In the genomic region with DNA sequence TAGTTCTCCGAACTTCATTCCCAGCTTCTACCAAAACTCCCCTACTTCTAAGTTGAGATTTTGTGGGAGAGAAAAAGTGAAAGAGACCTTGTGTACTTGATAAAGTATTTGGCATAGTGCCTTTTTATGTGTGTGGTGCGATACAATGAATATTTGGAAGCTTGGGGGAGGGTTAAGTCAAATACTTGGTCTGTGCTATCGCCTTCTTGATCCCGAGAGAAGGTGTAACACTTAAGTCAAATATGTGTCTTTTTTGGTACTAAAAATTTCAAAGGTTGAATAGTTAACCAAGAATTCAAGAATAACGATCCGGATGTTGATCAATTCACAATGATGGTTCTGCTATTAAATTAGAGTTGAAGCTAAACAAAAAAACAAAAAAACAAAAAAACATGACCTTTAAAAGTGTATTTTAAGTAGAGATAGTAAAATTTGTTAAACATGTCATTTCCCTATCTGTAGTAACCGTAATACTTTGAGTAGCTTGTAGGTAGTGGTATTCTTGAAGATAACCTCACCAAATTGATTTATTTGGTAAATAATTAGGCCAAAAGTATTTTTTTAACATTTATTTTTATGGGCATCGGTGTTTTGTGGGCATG, we compare ENCODE assay signal across 9 mouse cellular contexts. TPM values are rescaled to one million over a fixed set of nuclear protein-coding genes. Genes with fewer than 3 reads are reported as not detected.
DNase-seq lines count a peak whose midpoint lies in the region; ATAC-seq and TF ChIP-seq lines count a peak whose summit lies in the region.
"Had no signal": no experiment of that assay in that cellular context is flagged by ENCODE, and none has a peak within 500 bp of the region (broad histone marks: within the 10 kb centered on the region; RNA-seq: fewer than 3 reads in every experiment).

No protein-coding gene starts in this region.

- H3K36me3 ChIP-seq in erythroblast, embryonic 14.5 days (ENCODE audit: control insufficient read depth), result peaks cover 23% of the 10 kb centered on the region
- H3K36me3 ChIP-seq in spleen, adult 2 months (ENCODE audit: control insufficient read depth, insufficient read depth, low read length), result no peaks in the 10 kb centered on the region
- H3K36me3 ChIP-seq in liver, embryonic 12.5 days, result peaks cover 34% of the 10 kb centered on the region
- H3K36me3 ChIP-seq in stomach, embryonic 16.5 days (ENCODE audit: control insufficient read depth, insufficient read depth, low read length), result no peaks in the 10 kb centered on the region

- H3K27me3 ChIP-seq in erythroblast, embryonic 14.5 days (ENCODE audit: control insufficient read depth), result no peaks in the 10 kb centered on the region
- H3K27me3 ChIP-seq in spleen, adult 2 months (ENCODE audit: control insufficient read depth, insufficient read depth, low read length), result no peaks in the 10 kb centered on the region
- no peaks in the 10 kb centered on the region for H3K27me3 ChIP-seq in liver, embryonic 12.5 days (replicated peaks)
- no peaks in the 10 kb centered on the region for H3K27me3 ChIP-seq in stomach, embryonic 16.5 days (ENCODE audit: control insufficient read depth, insufficient read depth, low read length)

- 29% methylated on average over 8 of the region's 8 CpGs for WGBS in spleen, adult 2 months
- 20% methylated on average over 8 of the region's 8 CpGs for WGBS in liver, embryonic 12.5 days (ENCODE audit: insufficient replicate concordance)
- WGBS in stomach, embryonic 16.5 days, result 24% methylated on average over 8 of the region's 8 CpGs

- no peak overlapping the region for H3K27ac ChIP-seq in spleen, adult 2 months (ENCODE audit: insufficient read depth, low read length)
- peak overlapping the region; percentile 96 for H3K27ac ChIP-seq in liver, embryonic 12.5 days
- peak overlapping the region; percentile 99 for H3K27ac ChIP-seq in stomach, embryonic 16.5 days (ENCODE audit: low read length)

- peak overlapping the region; percentile 77 for H3K4me3 ChIP-seq in erythroblast, embryonic 14.5 days (replicated peaks)
- peak overlapping the region; percentile 75 for H3K4me3 ChIP-seq in spleen, adult 2 months (ENCODE audit: extremely low read depth, insufficient read depth, insufficient read length)
- peak overlapping the region; percentile 84 for H3K4me3 ChIP-seq in liver, embryonic 12.5 days
- H3K4me3 ChIP-seq in stomach, embryonic 16.5 days (replicated peaks; ENCODE audit: low read length), result peak overlapping the region; percentile 90

- no peak for DNase-seq in spleen, adult 2 months (ENCODE audit: low read depth in 1 of 2, low spot score in 2 of 2)
- no peak for DNase-seq in spleen, postnatal 36 days (ENCODE audit: low spot score in 2 of 2)
- DNase-seq in gastrocnemius, postnatal 10 days, result no peak
- no peak for DNase-seq in left cerebral cortex, postnatal 36 days (ENCODE audit: low spot score in 2 of 2)

- no peak for ATAC-seq in erythroblast, adult 5-6 weeks (replicated peaks; ENCODE audit: low FRiP score, poor library complexity, severe bottlenecking)
- no peak for ATAC-seq in liver, embryonic 12.5 days
- ATAC-seq in stomach, embryonic 16.5 days (ENCODE audit: insufficient read depth, low FRiP score), result no peak

- peak overlapping the region; percentile 90 for H3K9ac ChIP-seq in liver, embryonic 12.5 days
- H3K9ac ChIP-seq in stomach, embryonic 16.5 days (ENCODE audit: low read length), result peak overlapping the region; percentile 87

- no peak for TF ChIP-seq CTCF in spleen, adult 2 months (IDR thresholded peaks at IDR 0.05; ENCODE audit: extremely low read depth, insufficient read depth, insufficient read length, insufficient replicate concordance)

- no peaks in the 10 kb centered on the region for H3K9me3 ChIP-seq in erythroblast, embryonic 14.5 days (ENCODE audit: control insufficient read depth, low read length)
- no peaks in the 10 kb centered on the region for H3K9me3 ChIP-seq in liver, embryonic 12.5 days (replicated peaks)
- H3K9me3 ChIP-seq in stomach, embryonic 16.5 days (replicated peaks; ENCODE audit: control insufficient read depth, low read length), result no peaks in the 10 kb centered on the region

- peak overlapping the region; percentile 85 for H3K4me2 ChIP-seq in liver, embryonic 12.5 days
- peak overlapping the region; percentile 67 for H3K4me2 ChIP-seq in stomach, embryonic 16.5 days (ENCODE audit: low read depth, low read length)

- TF ChIP-seq POLR2A in spleen, adult 2 months (IDR thresholded peaks at IDR 0.05; ENCODE audit: low read depth, low read length), result no peak

- intact Hi-C loops in left cerebral cortex, postnatal 36 days (cut with DNase I), result loop anchor here (5.0 to 10.0 kb wide), 3 partner anchors 90 to 942 kb away; a partner anchor contains a TSS

- H3K4me1 ChIP-seq in erythroblast, embryonic 14.5 days (ENCODE audit: control insufficient read depth), result peaks cover 47% of the 10 kb centered on the region
- H3K4me1 ChIP-seq in spleen, adult 2 months (ENCODE audit: control insufficient read depth, insufficient read depth, insufficient read length), result no peaks in the 10 kb centered on the region
- H3K4me1 ChIP-seq in liver, embryonic 12.5 days, result peaks cover 38% of the 10 kb centered on the region
- peaks cover 17% of the 10 kb centered on the region for H3K4me1 ChIP-seq in stomach, embryonic 16.5 days (ENCODE audit: control insufficient read depth, insufficient read depth, low read length)

RNA-seq across cellular contexts. Expression of a gene that starts 1.0 kb away (rescaled TPM):
- 0.13 and 0.17 TPM in 2 replicates for polyA plus RNA-seq in erythroblast, embryonic 14.5 days (2012)
- total RNA-seq in erythroblast, adult 5-6 weeks (2015; ENCODE audit: low replicate concordance), result 4.8 and 21.3 TPM in 2 replicates
- 2.6 and 10.6 TPM in 2 replicates for total RNA-seq in erythroblast, adult 5-6 weeks (2017; ENCODE audit: low replicate concordance)
- 2.4 and 2.6 TPM in 2 replicates for polyA plus RNA-seq in spleen, adult 2 months (2012; rRNA removed)
- 73.2 and 79.9 TPM in 2 replicates for polyA plus RNA-seq in liver, embryonic 12.5 days (2016; fragmentation: Nextera tagmentation; extraction: Ambion mirVana)
- 82.1 and 83.8 TPM in 2 replicates for polyA plus RNA-seq in stomach, embryonic 16.5 days (2015; fragmentation: Nextera tagmentation; extraction: Ambion mirVana)
- 10 to 100 TPM; 36.4 to 42.3 TPM for total RNA-seq in gastrocnemius, postnatal 10 days (2021)
- 10 to 100 TPM; 19.4 to 19.8 TPM for total RNA-seq in left cerebral cortex, postnatal 36 days (2021)

RNA-seq across cellular contexts. Expression of a gene that starts 1.1 kb away (rescaled TPM):
- 5.7 and 7.9 TPM in 2 replicates for polyA plus RNA-seq in erythroblast, embryonic 14.5 days (2012)
- total RNA-seq in erythroblast, adult 5-6 weeks (2015; ENCODE audit: low replicate concordance), result 13.0 and 31.1 TPM in 2 replicates
- 8.1 and 37.1 TPM in 2 replicates for total RNA-seq in erythroblast, adult 5-6 weeks (2017; ENCODE audit: low replicate concordance)
- 13.6 and 15.2 TPM in 2 replicates for polyA plus RNA-seq in spleen, adult 2 months (2012; rRNA removed)
- polyA plus RNA-seq in liver, embryonic 12.5 days (2016; fragmentation: Nextera tagmentation; extraction: Ambion mirVana), result 242 and 259 TPM in 2 replicates
- 494 and 500 TPM in 2 replicates for polyA plus RNA-seq in stomach, embryonic 16.5 days (2015; fragmentation: Nextera tagmentation; extraction: Ambion mirVana)
- total RNA-seq in gastrocnemius, postnatal 10 days (2021), result 100 to 1,000 TPM; 130 to 134 TPM
- total RNA-seq in left cerebral cortex, postnatal 36 days (2021), result 10 to 100 TPM; 64.6 to 65.8 TPM

RNA-seq across cellular contexts. Expression of a gene that starts 31.5 kb away (rescaled TPM):
- 0.02 and 0.03 TPM in 2 replicates for polyA plus RNA-seq in erythroblast, embryonic 14.5 days (2012)
- 1.7 and 8.6 TPM in 2 replicates for total RNA-seq in erythroblast, adult 5-6 weeks (2015; ENCODE audit: low replicate concordance)
- total RNA-seq in erythroblast, adult 5-6 weeks (2017; ENCODE audit: low replicate concordance), result 2.6 and 3.7 TPM in 2 replicates
- 1.7 TPM in 2 replicates for polyA plus RNA-seq in spleen, adult 2 months (2012; rRNA removed)
- polyA plus RNA-seq in liver, embryonic 12.5 days (2016; fragmentation: Nextera tagmentation; extraction: Ambion mirVana), result 3.6 and 4.0 TPM in 2 replicates
- 7.1 and 8.0 TPM in 2 replicates for polyA plus RNA-seq in stomach, embryonic 16.5 days (2015; fragmentation: Nextera tagmentation; extraction: Ambion mirVana)
- 1 to 10 TPM; 3.1 to 4.4 TPM for total RNA-seq in gastrocnemius, postnatal 10 days (2021)
- total RNA-seq in left cerebral cortex, postnatal 36 days (2021), result 1 to 10 TPM; 3.8 to 4.8 TPM

RNA-seq across cellular contexts. Expression of a gene that starts 58.5 kb away (rescaled TPM):
- polyA plus RNA-seq in erythroblast, embryonic 14.5 days (2012), result not detected in 2 replicates
- total RNA-seq in erythroblast, adult 5-6 weeks (2015; ENCODE audit: low replicate concordance), result not detected in 2 replicates
- not detected in 2 replicates for total RNA-seq in erythroblast, adult 5-6 weeks (2017; ENCODE audit: low replicate concordance)
- not detected in 2 replicates for polyA plus RNA-seq in spleen, adult 2 months (2012; rRNA removed)
- not detected in 2 replicates for polyA plus RNA-seq in liver, embryonic 12.5 days (2016; fragmentation: Nextera tagmentation; extraction: Ambion mirVana)
- 34.9 and 39.6 TPM in 2 replicates for polyA plus RNA-seq in stomach, embryonic 16.5 days (2015; fragmentation: Nextera tagmentation; extraction: Ambion mirVana)
- not detected for total RNA-seq in gastrocnemius, postnatal 10 days (2021)
- total RNA-seq in left cerebral cortex, postnatal 36 days (2021), result not detected
- total RNA-seq: left cerebral cortex, postnatal 14 days had no signal

Comparison
In these comparisons a context has a peak if more than half of its experiments do, and no peak if none do; other contexts are left out.
1. RNA of a gene that starts 1.0 kb away (polyA plus RNA-seq): 82.1 to 83.8 TPM in stomach, embryonic 16.5 days and 73.2 to 79.9 TPM in liver, embryonic 12.5 days; 2.4 to 2.6 TPM in spleen, adult 2 months and 0.13 to 0.17 TPM in erythroblast, embryonic 14.5 days; every median in the first group is over 10 times any median in the second.
2. RNA of a gene that starts 1.1 kb away (polyA plus RNA-seq): 494 to 500 TPM in stomach, embryonic 16.5 days and 242 to 259 TPM in liver, embryonic 12.5 days; 13.6 to 15.2 TPM in spleen, adult 2 months and 5.7 to 7.9 TPM in erythroblast, embryonic 14.5 days; every median in the first group is over 10 times any median in the second.
3. Peak in every context shown above with its lines, with median percentiles within 50 percentile points of each other: H3K4me3 ChIP-seq.